Mouse (Mus musculus): ENCODE data around the gene Zfp750. TPM values are rescaled to one million over a fixed set of nuclear protein-coding genes. Genes with fewer than 3 reads are reported as not detected.

Gene Zfp750
- total RNA-seq (2021) (under 1 TPM in 1 of 2 experiments, not detected in 1; 0.72 TPM), polyA plus RNA-seq (2012; rRNA removed) (0.33 and 0.72 TPM in 2 replicates)
- long read RNA-seq = 0 reads

GRCm38 (mm10) chr11:121519131-121519530 lies at the start of gene Zfp750:
Gene Zfp750, minus strand, starts transcription at chr11:121519333.
- no peak for DNase-seq

- DNase-seq = no peak
Measured at GRCm38 (mm10) chr11:121564265-121564664, 45.1 kb upstream of the Zfp750 start.

- DNase-seq = no peak
Measured at GRCm38 (mm10) chr11:121563312-121563711, 44.2 kb upstream of the Zfp750 start.

GRCm38 (mm10) chr11:121560294-121560663 lies 41.1 kb upstream of the Zfp750 start:
- no peak for DNase-seq

GRCm38 (mm10) chr11:121559527-121560293 lies 40.6 kb upstream of the Zfp750 start:
- no peak for DNase-seq

- no peak for DNase-seq
Measured at GRCm38 (mm10) chr11:121558522-121558921, 39.4 kb upstream of the Zfp750 start.

- no peak for DNase-seq
Measured at GRCm38 (mm10) chr11:121557946-121558345, 38.8 kb upstream of the Zfp750 start.

GRCm38 (mm10) chr11:121556727-121557126 lies 37.6 kb upstream of the Zfp750 start:
- DNase-seq = no peak

- no peak for DNase-seq
Measured at GRCm38 (mm10) chr11:121553458-121553857, 34.3 kb upstream of the Zfp750 start.

GRCm38 (mm10) chr11:121552846-121553457 lies 33.8 kb upstream of the Zfp750 start:
- DNase-seq = no peak

GRCm38 (mm10) chr11:121552167-121552566 lies 33.0 kb upstream of the Zfp750 start:
- no peak for DNase-seq

- DNase-seq = no peak
Measured at GRCm38 (mm10) chr11:121551206-121551799, 32.2 kb upstream of the Zfp750 start.

GRCm38 (mm10) chr11:121549843-121550647 lies 30.9 kb upstream of the Zfp750 start:
- DNase-seq = no peak

GRCm38 (mm10) chr11:121548996-121549842 lies 30.1 kb upstream of the Zfp750 start:
- DNase-seq = peak; percentile 45

- no peak for DNase-seq
Measured at GRCm38 (mm10) chr11:121547925-121548324, 28.8 kb upstream of the Zfp750 start.

- no peak for DNase-seq
Measured at GRCm38 (mm10) chr11:121547234-121547633, 28.1 kb upstream of the Zfp750 start.

GRCm38 (mm10) chr11:121545398-121546034 lies 26.4 kb upstream of the Zfp750 start:
- DNase-seq = no peak

- DNase-seq = no peak
Measured at GRCm38 (mm10) chr11:121544755-121545397, 25.7 kb upstream of the Zfp750 start.

- DNase-seq = peak; percentile 54
Measured at GRCm38 (mm10) chr11:121543922-121544321, 24.8 kb upstream of the Zfp750 start.

GRCm38 (mm10) chr11:121543287-121543856 lies 24.2 kb upstream of the Zfp750 start:
- DNase-seq = peak; percentile 85

All from adrenal gland, adult 2 months (tissue).